Mouse (Mus musculus): ENCODE measurements around the gene Cage1.

DNA sequence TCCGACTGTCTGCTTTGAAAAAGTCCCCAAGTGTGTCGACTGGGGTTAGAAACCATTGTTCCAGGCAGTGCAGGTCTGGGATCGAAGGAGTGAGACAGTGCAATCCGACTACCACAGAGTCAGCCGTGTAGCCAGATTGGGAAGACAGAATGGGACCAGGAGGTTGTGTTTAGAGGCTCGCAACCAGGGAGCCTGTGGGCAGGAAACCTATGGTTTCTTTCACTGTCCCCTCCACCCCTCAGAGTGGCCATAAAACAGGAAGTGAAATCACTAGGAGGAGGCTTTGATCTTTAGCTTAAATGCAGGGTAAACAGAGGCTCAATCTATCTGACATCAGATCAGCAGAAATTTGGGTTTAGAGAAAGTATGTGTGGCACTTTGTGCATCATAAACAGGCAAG, 42.0 kb upstream of the Cage1 start:
- TF ChIP-seq POLR2A (IDR thresholded peaks at IDR 0.05; ENCODE audit: insufficient read depth, low read depth, low read length) = no peak
- TF ChIP-seq CTCF (IDR thresholded peaks at IDR 0.05) = no peak

Measured in heart, adult 2 months (tissue).